Mouse (Mus musculus): ENCODE measurements at regions not wholly inside any gene's neighbourhood (a gene's known extent, or its start where the extent isn't known, plus 50 kb on each side); places are given as distances from the start of the nearest gene placed in this dataset.

DNA sequence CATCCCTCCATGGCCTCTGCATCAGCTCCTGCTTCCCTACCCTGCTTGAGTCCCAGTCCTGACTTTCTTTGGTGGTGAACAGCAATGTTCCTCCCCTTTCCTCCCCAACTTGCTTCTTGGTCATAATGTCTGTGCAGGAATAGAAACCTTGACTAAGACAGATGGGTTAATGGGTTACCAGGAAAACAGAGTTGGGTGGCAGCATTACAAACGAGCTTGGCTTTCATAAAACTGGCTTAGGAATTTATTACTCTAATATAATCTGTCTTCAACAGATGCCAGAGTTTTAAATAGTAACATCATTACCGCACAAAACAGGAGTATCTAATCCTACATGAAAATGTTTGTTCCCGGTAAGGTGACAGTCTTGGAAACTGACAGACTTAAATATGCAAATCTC is 77.7 kb upstream of the Nphp3 start:
- no peak for DNase-seq

- no peak for DNase-seq
Measured at GRCm38 (mm10) chr9:103925486-103925885, 76.9 kb upstream of the Nphp3 start.

- no peak for DNase-seq
Measured at GRCm38 (mm10) chr9:103928744-103929527, 73.4 kb upstream of the Nphp3 start.

DNA sequence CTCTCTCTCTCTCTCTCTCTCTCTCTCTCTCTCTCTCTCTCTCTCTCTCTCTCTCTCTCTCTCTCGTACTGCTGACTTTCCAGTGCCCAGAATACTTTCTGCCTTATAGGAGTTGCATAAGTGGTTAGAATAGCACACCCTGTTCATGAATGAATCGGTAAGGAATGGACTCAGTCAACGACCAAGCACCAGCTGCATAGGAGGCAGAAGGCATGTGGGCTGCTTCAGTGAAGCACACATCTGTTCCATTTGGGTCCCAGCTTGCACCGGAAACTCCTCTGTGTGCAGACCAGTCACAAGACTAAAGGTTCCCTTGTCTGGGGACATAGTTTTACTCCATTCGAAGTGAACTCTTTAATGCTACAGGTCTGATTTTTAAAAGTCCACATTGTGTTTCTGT is 64.3 kb upstream of the Nphp3 start:
- peak; percentile 75 for DNase-seq

- no peak for DNase-seq
Measured at GRCm38 (mm10) chr9:103940010-103940409, 62.3 kb upstream of the Nphp3 start.

- no peak for DNase-seq
Measured at GRCm38 (mm10) chr9:103940506-103940905, 61.8 kb upstream of the Nphp3 start.

- no peak for DNase-seq
Measured at GRCm38 (mm10) chr9:103941176-103941900, 61.0 kb upstream of the Nphp3 start.

DNA sequence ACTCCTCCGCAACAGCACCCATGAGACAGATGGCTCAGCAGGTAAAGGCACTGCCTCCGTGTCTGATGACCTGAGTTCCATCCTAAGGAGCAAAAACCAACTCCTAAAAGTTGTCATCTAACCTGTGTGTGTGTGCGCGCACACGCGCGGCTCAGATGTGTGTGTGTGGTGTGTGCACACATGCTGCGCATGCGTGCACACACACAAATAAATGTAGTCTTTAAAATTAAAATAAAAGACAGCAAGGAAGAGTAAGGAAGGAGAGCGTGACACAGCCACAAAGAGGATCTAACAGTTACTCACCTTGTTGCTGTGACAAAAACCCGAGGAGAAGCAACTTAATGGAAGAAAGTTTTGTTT is 60.5 kb upstream of the Nphp3 start:
- no peak for DNase-seq

DNA sequence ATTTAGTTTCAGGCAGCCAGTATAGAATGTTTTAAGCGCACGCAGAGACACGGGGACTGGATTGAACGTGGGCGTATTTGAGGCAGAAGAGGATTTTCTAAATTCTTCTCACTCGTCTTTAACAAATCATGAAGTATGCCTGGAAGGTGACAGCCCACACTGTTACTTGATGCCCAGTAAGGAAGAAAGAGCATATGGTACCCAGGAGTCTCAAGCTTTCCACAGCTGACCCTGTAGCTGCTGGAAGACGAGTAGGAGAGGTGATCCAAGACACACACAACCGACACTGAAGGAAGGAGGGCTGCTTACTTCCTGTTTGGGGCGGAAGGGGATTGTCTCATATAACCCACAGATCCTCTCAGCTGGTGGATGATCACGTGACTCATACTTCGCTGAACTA is 56.9 kb upstream of the Nphp3 start:
- peak; percentile 68 for DNase-seq

DNA sequence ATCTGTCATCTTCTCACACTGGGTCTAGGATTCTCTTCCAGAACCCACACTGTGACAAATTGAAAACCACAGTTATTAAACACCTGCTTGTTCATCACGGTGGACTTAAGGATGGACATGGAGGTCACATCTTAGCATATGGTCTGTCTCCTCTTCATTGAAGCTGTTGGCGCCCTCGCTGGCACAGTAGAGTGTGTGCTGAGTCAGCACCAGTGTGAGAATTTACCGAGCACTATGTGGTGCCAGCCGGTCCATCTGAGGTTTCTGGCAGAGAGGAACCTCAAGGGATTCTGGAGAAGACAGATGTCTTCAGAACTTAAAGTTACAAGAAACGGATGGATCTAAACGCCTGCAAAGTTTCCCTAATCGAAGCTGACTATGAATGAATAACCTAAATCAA is 50.5 kb upstream of the Nphp3 start:
- peak; percentile 16 for DNase-seq
